Comparison of ENCODE assay signal across 8 mouse cellular contexts in genomic region chr4:10873549-10873919, GRCm38 (mm10). TPM values are rescaled to one million over a fixed set of nuclear protein-coding genes. Genes with fewer than 3 reads are reported as not detected.
DNase-seq lines count a peak whose midpoint lies in the region; ATAC-seq and TF ChIP-seq lines count a peak whose summit lies in the region.

No protein-coding gene starts in this region.

- TF ChIP-seq CTCF in spleen, adult 2 months (IDR thresholded peaks at IDR 0.05; ENCODE audit: extremely low read depth, insufficient read depth, insufficient read length, insufficient replicate concordance) = no peak

- H3K9me3 ChIP-seq in intestine, embryonic 14.5 days (ENCODE audit: control insufficient read depth, low read length) = no peaks in the 10 kb centered on the region
- H3K9me3 ChIP-seq in midbrain, embryonic 14.5 days (ENCODE audit: control insufficient read depth, low read length) = no peaks in the 10 kb centered on the region

- H3K27ac ChIP-seq in spleen, adult 2 months (ENCODE audit: insufficient read depth, low read length) = no peak overlapping the region
- peak overlapping the region; percentile 99 for H3K27ac ChIP-seq in intestine, embryonic 14.5 days (ENCODE audit: low read depth)
- H3K27ac ChIP-seq in midbrain, embryonic 14.5 days (replicated peaks; ENCODE audit: low read depth, low read length) = peak overlapping the region; percentile 99

- no peaks in the 10 kb centered on the region for H3K4me1 ChIP-seq in spleen, adult 2 months (ENCODE audit: control insufficient read depth, insufficient read depth, insufficient read length)
- H3K4me1 ChIP-seq in intestine, embryonic 14.5 days (replicated peaks; ENCODE audit: control insufficient read depth, insufficient read depth, low read length) = peaks cover 9% of the 10 kb centered on the region
- H3K4me1 ChIP-seq in midbrain, embryonic 14.5 days (ENCODE audit: control insufficient read depth, insufficient read depth, low read length) = peaks cover 15% of the 10 kb centered on the region

- peak overlapping the region; percentile 83 for H3K4me3 ChIP-seq in spleen, adult 2 months (ENCODE audit: extremely low read depth, insufficient read depth, insufficient read length)
- H3K4me3 ChIP-seq in intestine, embryonic 14.5 days (ENCODE audit: low read depth, low read length) = peak overlapping the region; percentile 88
- H3K4me3 ChIP-seq in midbrain, embryonic 14.5 days (replicated peaks; ENCODE audit: low read depth, low read length) = peak overlapping the region; percentile 94

- H3K36me3 ChIP-seq in spleen, adult 2 months (ENCODE audit: control insufficient read depth, insufficient read depth, low read length) = no peaks in the 10 kb centered on the region
- no peaks in the 10 kb centered on the region for H3K36me3 ChIP-seq in intestine, embryonic 14.5 days (ENCODE audit: control insufficient read depth, insufficient read depth, low read length)
- H3K36me3 ChIP-seq in midbrain, embryonic 14.5 days (ENCODE audit: control insufficient read depth, insufficient read depth, low read length) = no peaks in the 10 kb centered on the region

- ATAC-seq in intestine, embryonic 14.5 days (replicated peaks; ENCODE audit: low FRiP score, low TSS enrichment, low read depth) = peak; percentile 40
- ATAC-seq in midbrain, embryonic 14.5 days (ENCODE audit: low FRiP score, low TSS enrichment) = peak; percentile 44

- H3K27me3 ChIP-seq in spleen, adult 2 months (ENCODE audit: control insufficient read depth, insufficient read depth, low read length) = no peaks in the 10 kb centered on the region
- H3K27me3 ChIP-seq in intestine, embryonic 14.5 days (replicated peaks; ENCODE audit: control insufficient read depth, insufficient read depth, low read length) = no peaks in the 10 kb centered on the region
- no peaks in the 10 kb centered on the region for H3K27me3 ChIP-seq in midbrain, embryonic 14.5 days (ENCODE audit: control insufficient read depth, insufficient read depth, low read length)

- peak overlapping the region; percentile 68 for H3K4me2 ChIP-seq in intestine, embryonic 14.5 days (ENCODE audit: low read length)
- H3K4me2 ChIP-seq in midbrain, embryonic 14.5 days (ENCODE audit: low read length) = peak overlapping the region; percentile 57

- no peak for TF ChIP-seq POLR2A in spleen, adult 2 months (IDR thresholded peaks at IDR 0.05; ENCODE audit: low read depth, low read length)

- H3K9ac ChIP-seq in intestine, embryonic 14.5 days (ENCODE audit: low read length) = peak overlapping the region; percentile 42
- peak overlapping the region; percentile 92; the same call in 1 of the 2 replicates for H3K9ac ChIP-seq in midbrain, embryonic 14.5 days (replicated peaks; ENCODE audit: low read length)

- 1% methylated on average over 8 of the region's 8 CpGs for WGBS in spleen, adult 2 months
- 4% methylated on average over 8 of the region's 8 CpGs for WGBS in intestine, embryonic 14.5 days
- 2% methylated on average over 7 of the region's 8 CpGs for WGBS in midbrain, embryonic 14.5 days

- peak; percentile 32 for DNase-seq in gastrocnemius, adult 18-20 months (ENCODE audit: low spot score)
- DNase-seq in gastrocnemius, postnatal 25 days = no peak
- DNase-seq in spleen, adult 2 months (ENCODE audit: low read depth in 1 of 2, low spot score in 2 of 2) = no peak
- no peak for DNase-seq in spleen, postnatal 14 days (ENCODE audit: low spot score in 2 of 2)
- DNase-seq in intestine, embryonic 14.5 days (ENCODE audit: low spot score) = no peak
- DNase-seq in midbrain, embryonic 14.5 days = no peak
- DNase-seq in layer of hippocampus, postnatal 14 days (ENCODE audit: low spot score in 2 of 2) = no peak
- DNase-seq in MN1 (ENCODE audit: low spot score) = no peak

RNA-seq across cellular contexts. Expression of gene 2610301B20Rik, which starts 0.8 kb away (rescaled TPM):
- 1 to 10 TPM; 3.3 to 4.3 TPM for total RNA-seq in gastrocnemius, adult 18-20 months (2021)
- total RNA-seq in gastrocnemius, postnatal 25 days (2021) = 1 to 10 TPM; 3.6 to 4.2 TPM
- 1.5 TPM in 2 replicates for polyA plus RNA-seq in spleen, adult 2 months (2012; rRNA removed)
- polyA plus RNA-seq in intestine, embryonic 14.5 days (2014; fragmentation: Nextera tagmentation; extraction: Ambion mirVana) = 26.9 and 29.0 TPM in 2 replicates
- 48.2 and 53.4 TPM in 2 replicates for polyA plus RNA-seq in midbrain, embryonic 14.5 days (2014; fragmentation: Nextera tagmentation; extraction: Ambion mirVana)
- total RNA-seq in layer of hippocampus, postnatal 14 days (2021) = 10 to 100 TPM; 32.4 to 33.3 TPM

Comparison
In these comparisons a context has a peak if more than half of its experiments do, and no peak if none do; other contexts are left out.
1. RNA of gene 2610301B20Rik, which starts 0.8 kb away (total RNA-seq): 32.4 to 33.3 TPM in layer of hippocampus, postnatal 14 days; 3.3 to 4.3 TPM in gastrocnemius, adult 18-20 months and 3.6 to 4.2 TPM in gastrocnemius, postnatal 25 days; every median in the first group is over 4 times any median in the second.
2. Peak in every context shown above with its lines, with median percentiles within 50 percentile points of each other: H3K4me3 ChIP-seq.